Mouse (Mus musculus) B cell, adult 62 days (primary cell): ENCODE data around the gene Gin1. TPM values are rescaled to one million over a fixed set of nuclear protein-coding genes. Genes with fewer than 3 reads are reported as not detected.

ENCODE experiments used
- total RNA-seq: library from RNA; stranded (reverse); gene quantifications from 4 replicates; pipeline ENCODE4 v1.2.4, GENCODE M21; 2023

Gene Gin1
- total RNA-seq: 6.6 to 10.9 TPM (median 9.9 TPM) in 4 replicates

DNA sequence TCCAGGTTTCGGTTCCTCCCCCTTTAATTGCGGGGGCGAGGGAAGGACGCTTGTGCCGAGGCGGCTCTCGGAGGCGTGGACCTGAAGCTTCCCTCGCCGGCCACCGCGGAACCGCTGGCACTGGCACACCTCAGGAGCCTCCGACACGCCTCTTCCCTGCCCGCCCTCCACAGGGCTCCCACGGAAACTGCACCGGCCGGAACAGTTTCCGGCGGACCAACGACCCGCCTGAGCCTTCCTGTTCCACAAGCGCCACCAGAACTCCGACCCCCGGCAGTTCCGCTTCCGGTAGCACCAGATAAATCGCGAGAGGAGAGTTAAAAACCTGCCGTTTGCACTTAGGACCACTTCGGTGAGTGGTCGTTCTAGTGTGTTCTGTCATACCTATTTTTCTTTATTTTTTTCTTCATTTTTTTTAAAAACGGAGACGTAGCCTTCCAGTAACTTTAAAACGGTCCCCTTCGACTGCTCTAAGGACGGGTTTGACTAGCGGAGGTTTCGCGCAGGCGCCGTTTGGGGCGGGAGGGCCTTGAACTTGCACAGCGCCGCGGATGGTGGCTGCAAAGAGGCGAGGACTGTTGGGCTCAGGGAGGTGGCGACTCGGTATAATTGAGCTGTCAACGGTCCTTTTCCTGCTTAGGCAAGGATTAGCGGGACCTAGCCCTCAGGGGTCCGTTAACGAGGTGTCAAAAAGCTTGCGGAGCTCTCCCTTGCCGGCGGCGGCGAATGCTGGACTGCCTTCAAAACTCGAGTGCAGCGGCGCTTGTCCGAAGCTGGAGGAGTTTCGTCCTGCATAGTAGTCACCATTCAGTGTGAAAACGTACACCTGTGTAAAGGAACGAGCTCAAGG lies at the start of gene Gin1, which contains the start of gene Ppip5k2:
Gene Gin1 (plus strand): TSS at position 269 of the 850 bp plus-strand sequence.
Gene Ppip5k2 (minus strand): TSS at position 508 of the 850 bp plus-strand sequence.

Other genes starting within 250 kb of the Gin1 start
- gene D1Ertd622e, start 108.1 kb upstream of the Gin1 start, total RNA-seq: 71.5 to 84.8 TPM (median 78.3 TPM) in 4 replicates
- 51.5 to 60.3 TPM (median 57.8 TPM) in 4 replicates for gene Ppip5k2, start 239 bp downstream of the Gin1 start, total RNA-seq